Mouse (Mus musculus): ENCODE results near the gene Col8a2. TPM values are rescaled to one million over a fixed set of nuclear protein-coding genes. Genes with fewer than 3 reads are reported as not detected.

The Col8a2 gene
- polyA plus RNA-seq, 1 experiment from 2014 or later: 2.1 TPM

DNA sequence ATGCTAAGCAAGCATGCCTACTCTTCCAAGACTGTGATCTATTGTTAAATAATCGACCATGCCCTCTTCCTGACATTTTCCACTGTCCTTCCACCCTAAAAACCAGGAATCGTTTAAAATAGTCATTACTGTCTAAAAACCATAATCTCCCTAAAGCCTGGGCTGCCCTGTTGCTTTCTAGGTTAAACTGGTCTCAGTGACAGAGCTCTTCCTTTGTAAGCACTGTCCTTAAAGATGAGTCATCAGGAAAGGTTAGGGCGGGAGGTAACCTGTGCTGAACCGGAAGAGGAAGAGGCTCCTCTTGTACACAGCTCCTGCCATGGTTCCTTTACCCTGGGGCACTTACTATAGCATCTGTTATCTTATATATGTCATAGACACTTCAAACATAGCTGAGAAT, 52.9 kb downstream of the Col8a2 start:
- Histone ChIP-seq H3K4me1 (replicated peaks; ENCODE audit: control insufficient read depth, insufficient read depth, low read length) (no peaks in the 10 kb centered on the region), H3K4me3 (replicated peaks; ENCODE audit: low read length) (no peak overlapping the region), H3K36me3 (ENCODE audit: control insufficient read depth, insufficient read depth) (0 out of 2 replicates have a peak, but pooled peaks cover 2% of the 10 kb centered on the region), H3K9ac (replicated peaks; ENCODE audit: low read depth, low read length) (no peak overlapping the region), H3K4me2 (ENCODE audit: low read length) (no peak overlapping the region), H3K9me3 (ENCODE audit: control insufficient read depth, low read length) (no peaks in the 10 kb centered on the region), H3K27me3 (replicated peaks; ENCODE audit: control insufficient read depth, insufficient read depth, low read length) (no peaks in the 10 kb centered on the region), H3K27ac (ENCODE audit: low read length) (no peak overlapping the region)
- no peak for ATAC-seq
- whole genome bisulfite sequencing: 78% methylated on average over 4 of the region's 4 CpGs

DNA sequence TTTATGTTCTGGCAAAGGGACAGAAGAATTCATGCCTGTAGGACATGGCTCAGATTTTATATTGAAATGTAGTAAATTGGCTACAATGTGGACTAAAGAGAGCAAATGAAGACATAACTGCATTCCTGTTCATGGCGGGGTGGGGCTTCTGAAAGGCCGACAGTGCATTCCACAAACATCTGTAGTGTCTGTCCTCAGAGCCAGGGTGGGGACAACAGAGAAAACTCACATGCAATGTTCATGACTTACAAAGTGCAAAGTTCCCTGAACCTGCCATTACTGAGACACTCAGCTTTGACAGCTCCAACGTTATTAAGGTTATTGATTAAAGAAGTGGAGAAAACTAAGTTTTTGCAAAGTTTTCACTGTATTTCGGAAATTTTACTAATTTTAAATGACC, 56.9 kb downstream of the Col8a2 start:
- ATAC-seq: no peak
- no peaks in the 10 kb centered on the region for H3K4me1 ChIP-seq (replicated peaks; ENCODE audit: control insufficient read depth, insufficient read depth, low read length)
- H3K9ac ChIP-seq (replicated peaks; ENCODE audit: low read depth, low read length): no peak overlapping the region
- no peak overlapping the region for H3K4me2 ChIP-seq (ENCODE audit: low read length)
- no peaks in the 10 kb centered on the region for H3K9me3 ChIP-seq (ENCODE audit: control insufficient read depth, low read length)
- no peak overlapping the region for H3K27ac ChIP-seq (ENCODE audit: low read length)
- no peak overlapping the region for H3K4me3 ChIP-seq (replicated peaks; ENCODE audit: low read length)
- WGBS: 84% methylated on average over 4 of the region's 4 CpGs
- peaks cover 7% of the 10 kb centered on the region for H3K36me3 ChIP-seq (ENCODE audit: control insufficient read depth, insufficient read depth)
- H3K27me3 ChIP-seq (replicated peaks; ENCODE audit: control insufficient read depth, insufficient read depth, low read length): no peaks in the 10 kb centered on the region

DNA sequence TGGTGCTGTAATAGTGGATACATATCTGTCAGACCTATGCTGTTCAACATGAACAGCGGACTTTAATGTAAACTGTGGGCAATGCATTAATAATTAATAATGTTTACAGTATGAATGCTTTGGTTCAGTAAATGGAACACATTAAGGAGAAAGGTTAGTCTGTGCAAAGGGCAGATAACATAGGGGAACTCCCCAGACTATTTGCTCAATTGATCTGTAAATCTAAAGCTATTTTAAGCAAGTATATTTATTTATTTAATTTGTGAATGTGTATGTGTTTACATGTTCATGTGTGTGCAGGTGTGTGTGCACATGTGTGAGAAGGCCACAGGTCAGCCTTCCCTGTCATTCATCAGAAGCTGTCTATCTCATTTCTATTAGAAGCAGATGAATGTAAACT, 73.5 kb downstream of the Col8a2 start:
- Histone ChIP-seq H3K4me3 (replicated peaks; ENCODE audit: low read length) (no peak overlapping the region), H3K27ac (ENCODE audit: low read length) (no peak overlapping the region), H3K36me3 (ENCODE audit: control insufficient read depth, insufficient read depth) (peaks cover 4% of the 10 kb centered on the region; the same call in 1 of the 2 replicates), H3K9ac (replicated peaks; ENCODE audit: low read depth, low read length) (no peak overlapping the region), H3K4me1 (replicated peaks; ENCODE audit: control insufficient read depth, insufficient read depth, low read length) (no peaks in the 10 kb centered on the region), H3K4me2 (ENCODE audit: low read length) (no peak overlapping the region), H3K27me3 (replicated peaks; ENCODE audit: control insufficient read depth, insufficient read depth, low read length) (no peaks in the 10 kb centered on the region), H3K9me3 (ENCODE audit: control insufficient read depth, low read length) (no peaks in the 10 kb centered on the region)
- 98% methylated on average over 1 of the region's 1 CpGs for WGBS
- ATAC-seq: no peak

Other genes with a start within 250 kb of the Col8a2 start
- 103 and 115 TPM in 2 replicates for gene Mrps15, start 239.9 kb upstream of the Col8a2 start, polyA plus RNA-seq (2015; fragmentation: Nextera tagmentation; extraction: Ambion mirVana)
- 30.4 and 33.4 TPM in 2 replicates for gene Oscp1, start 228.2 kb upstream of the Col8a2 start, polyA plus RNA-seq (2015; fragmentation: Nextera tagmentation; extraction: Ambion mirVana)
- 60.2 and 60.6 TPM in 2 replicates for gene Lsm10, start 190.2 kb upstream of the Col8a2 start, polyA plus RNA-seq (2015; fragmentation: Nextera tagmentation; extraction: Ambion mirVana)
- 33.5 and 34.7 TPM in 2 replicates for gene Stk40, start 182.8 kb upstream of the Col8a2 start, polyA plus RNA-seq (2015; fragmentation: Nextera tagmentation; extraction: Ambion mirVana)
- gene Eva1b, start 139.0 kb upstream of the Col8a2 start, polyA plus RNA-seq (2015; fragmentation: Nextera tagmentation; extraction: Ambion mirVana): 10.1 and 10.2 TPM in 2 replicates
- gene Sh3d21, start 123.3 kb upstream of the Col8a2 start, polyA plus RNA-seq (2015; fragmentation: Nextera tagmentation; extraction: Ambion mirVana): 0.87 and 1.2 TPM in 2 replicates
- 172 and 187 TPM in 2 replicates for gene Thrap3, start 84.0 kb upstream of the Col8a2 start, polyA plus RNA-seq (2015; fragmentation: Nextera tagmentation; extraction: Ambion mirVana)
- 64.7 and 68.7 TPM in 2 replicates for gene Map7d1, start 30.4 kb upstream of the Col8a2 start, polyA plus RNA-seq (2015; fragmentation: Nextera tagmentation; extraction: Ambion mirVana)
- gene Trappc3, start 24.5 kb upstream of the Col8a2 start, polyA plus RNA-seq (2015; fragmentation: Nextera tagmentation; extraction: Ambion mirVana): 179 and 192 TPM in 2 replicates
- 81.7 and 88.1 TPM in 2 replicates for gene Adprhl2, start 34.9 kb downstream of the Col8a2 start, polyA plus RNA-seq (2015; fragmentation: Nextera tagmentation; extraction: Ambion mirVana)
- gene Tekt2, start 38.9 kb downstream of the Col8a2 start, polyA plus RNA-seq (2015; fragmentation: Nextera tagmentation; extraction: Ambion mirVana): 15.1 and 15.3 TPM in 2 replicates
- gene Ago3, start 142.8 kb downstream of the Col8a2 start, polyA plus RNA-seq (2015; fragmentation: Nextera tagmentation; extraction: Ambion mirVana): 16.1 and 18.7 TPM in 2 replicates
- gene Ago1, start 181.8 kb downstream of the Col8a2 start, polyA plus RNA-seq (2015; fragmentation: Nextera tagmentation; extraction: Ambion mirVana): 14.9 and 16.1 TPM in 2 replicates
- gene Ago4, start 246.7 kb downstream of the Col8a2 start, polyA plus RNA-seq (2015; fragmentation: Nextera tagmentation; extraction: Ambion mirVana): 9.0 and 9.3 TPM in 2 replicates

All from forebrain, embryonic 16.5 days (tissue).